Mouse (Mus musculus) olfactory bulb, adult 2 months (tissue): ENCODE data around the gene Meaf6. TPM values are rescaled to one million over a fixed set of nuclear protein-coding genes. Genes with fewer than 3 reads are reported as not detected.
A peak's percentile ranks its signal among the peaks of the same experiment; 100 is the strongest.

Experiments used
- H3K27ac ChIP-seq: fragments of 200-500 bp; 2 replicates; pipeline ENCODE4 v1.5.1; 2012; ENCODE audit warnings: low read depth, low read length; ENCODE audit not compliant: insufficient read depth
- H3K4me1 ChIP-seq: fragments of 200-500 bp; 2 replicates; pipeline ENCODE4 v1.6.1; 2012; ENCODE audit warnings: low read length; ENCODE audit not compliant: control insufficient read depth, insufficient read depth
- H3K4me3 ChIP-seq: fragments of 200-500 bp; 2 replicates; pipeline ENCODE4 v1.5.1; 2012; ENCODE audit warnings: mild to moderate bottlenecking, low read depth, low read length, moderate library complexity; ENCODE audit not compliant: insufficient read depth
- CTCF ChIP-seq: fragments of 200-500 bp; IDR thresholded peaks from 2 replicates; pipeline ENCODE4 v1.5.1; 2012; ENCODE audit warnings: low read depth, mild to moderate bottlenecking, low read length, moderate library complexity; ENCODE audit not compliant: insufficient read depth
- POLR2A ChIP-seq: fragments of 200-500 bp; IDR thresholded peaks from 2 replicates; pipeline ENCODE4 v1.6.1; 2012; ENCODE audit warnings: mild to moderate bottlenecking, low read depth, low read length, moderate library complexity; ENCODE audit not compliant: insufficient read depth
- WGBS: fragments of 180-500 bp; shearing (Covaris S2); methylation state at CpG from one replicate; pipeline ENCODE4 v1.1.7; 2018; 5-methylcytosine and 5-hydroxymethylcytosine counted together
- polyA plus RNA-seq: library from polyadenylated mRNA; stranded (reverse); fragments of >200 nt; gene quantifications from 2 replicates; pipeline ENCODE4 v1.2.4, GENCODE M21; 2012; ENCODE audit warnings: low replicate concordance; ENCODE audit not compliant: missing spikeins, insufficient read depth, insufficient read length

The Meaf6 gene
- polyA plus RNA-seq, 1 experiment: not detected

GRCm38 (mm10) chr4:125122431-125123278 is 37.7 kb downstream of the Meaf6 start:
- TF ChIP-seq CTCF: no peak
- TF ChIP-seq POLR2A: no peak
- WGBS: 34% methylated on average over 16 of the region's 16 CpGs
- H3K4me1 ChIP-seq: peaks cover 41% of the 10 kb centered on the region
- no peak overlapping the region for H3K4me3 ChIP-seq
- no peak overlapping the region for H3K27ac ChIP-seq

- peaks cover 41% of the 10 kb centered on the region for H3K4me1 ChIP-seq
- no peak overlapping the region for H3K27ac ChIP-seq
- WGBS: 84% methylated on average over 7 of the region's 7 CpGs
- TF ChIP-seq POLR2A (no peak), CTCF (no peak)
- no peak overlapping the region for H3K4me3 ChIP-seq
Measured at GRCm38 (mm10) chr4:125123279-125123671, 38.3 kb downstream of the Meaf6 start.

GRCm38 (mm10) chr4:125124424-125125209 is 39.7 kb downstream of the Meaf6 start:
- Histone ChIP-seq H3K27ac (no peak overlapping the region), H3K4me1 (peaks cover 35% of the 10 kb centered on the region), H3K4me3 (no peak overlapping the region)
- no peak for TF ChIP-seq CTCF
- TF ChIP-seq POLR2A: no peak
- WGBS: 72% methylated on average over 7 of the region's 7 CpGs

- H3K4me3 ChIP-seq: no peak overlapping the region
- H3K27ac ChIP-seq: no peak overlapping the region
- no peak for TF ChIP-seq POLR2A
- TF ChIP-seq CTCF: no peak
- 94% methylated on average over 7 of the region's 7 CpGs for WGBS
- peaks cover 35% of the 10 kb centered on the region for H3K4me1 ChIP-seq
Measured at GRCm38 (mm10) chr4:125125361-125125921, 40.5 kb downstream of the Meaf6 start.

GRCm38 (mm10) chr4:125126186-125126585 is 41.3 kb downstream of the Meaf6 start:
- peaks cover 35% of the 10 kb centered on the region for H3K4me1 ChIP-seq
- no peak overlapping the region for H3K27ac ChIP-seq
- no peak for TF ChIP-seq POLR2A
- TF ChIP-seq CTCF: no peak
- WGBS: 97% methylated on average over 3 of the region's 3 CpGs
- H3K4me3 ChIP-seq: no peak overlapping the region

GRCm38 (mm10) chr4:125126761-125127160 is 41.8 kb downstream of the Meaf6 start:
- Histone ChIP-seq H3K4me1 (peaks cover 39% of the 10 kb centered on the region), H3K4me3 (no peak overlapping the region), H3K27ac (no peak overlapping the region)
- no peak for TF ChIP-seq CTCF
- TF ChIP-seq POLR2A: no peak
- 80% methylated on average over 7 of the region's 7 CpGs for WGBS

GRCm38 (mm10) chr4:125127305-125128084 is 42.6 kb downstream of the Meaf6 start, which contains the start of gene Zc3h12a:
Zc3h12a (minus strand) TSS chr4:125127840.
- 1% methylated on average over 62 of the region's 62 CpGs for WGBS
- peak within 1 kb of the TSS; percentile 53 for H3K4me3 ChIP-seq
- no peak within 1 kb of the TSS for H3K27ac ChIP-seq
- TF ChIP-seq POLR2A (no peak), CTCF (no peak)
- H3K4me1 ChIP-seq: peaks cover 34% of the 10 kb centered on the region

- H3K4me3 ChIP-seq: no peak overlapping the region
Measured at GRCm38 (mm10) chr4:125131493-125131892, 46.6 kb downstream of the Meaf6 start.

More at GRCm38 (mm10) chr4:125131493-125131892, 46.6 kb downstream of the Meaf6 start:
- Histone ChIP-seq H3K27ac (no peak overlapping the region), H3K4me1 (peaks cover 16% of the 10 kb centered on the region)
- WGBS: 42% methylated on average over 4 of the region's 4 CpGs
- TF ChIP-seq CTCF (no peak), POLR2A (no peak)
